Mouse (Mus musculus) MEL (cell line): ENCODE results near the gene Capn8. TPM values are rescaled to one million over a fixed set of nuclear protein-coding genes. Genes with fewer than 3 reads are reported as not detected.

Experiments
- DNase-seq: peaks from one replicate; pipeline ENCODE4 v3.0.0; 2011; ENCODE audit warnings: low read depth, low spot score
- H3K27ac ChIP-seq: 2 replicates; pipeline ENCODE4 v1.5.1; 2012; ENCODE audit warnings: low read depth, mild to moderate bottlenecking, control low read depth, low read length, moderate library complexity; ENCODE audit not compliant: control insufficient read depth
- H3K27me3 ChIP-seq, 2 experiments: fragments of 150-350 bp in 1 of 2; sonication (generic) in 1 of 2; 2 replicates each; pipeline ENCODE4 v1.6.1; 2012; ENCODE audit warnings: low read length in 2 of 2, mild to moderate bottlenecking in 2 of 2, improper control_type of control experiment in 1 of 2, moderate library complexity in 1 of 2; ENCODE audit not compliant: insufficient read depth in 2 of 2, control insufficient read depth in 1 of 2
- H3K36me3 ChIP-seq, 2 experiments: 2 replicates each; pipeline ENCODE4 v1.6.1; 2012 to 2014; ENCODE audit warnings: low read length in 2 of 2, improper control_type of control experiment in 1 of 2, inconsistent platforms in 1 of 2, mild to moderate bottlenecking in 1 of 2; ENCODE audit not compliant: insufficient read depth in 2 of 2, control insufficient read depth in 1 of 2
- H3K4me1 ChIP-seq, 2 experiments: fragments of 150-350 bp in 1 of 2; sonication (generic) in 1 of 2; 2 replicates each; pipeline ENCODE4 v1.6.1; 2012; ENCODE audit warnings: low read length in 2 of 2, improper control_type of control experiment in 1 of 2, mild to moderate bottlenecking in 1 of 2; ENCODE audit not compliant: insufficient read depth in 2 of 2, control insufficient read depth in 1 of 2
- H3K4me3 ChIP-seq, 2 experiments: fragments of 150-350 bp in 1 of 2; sonication (generic) in 1 of 2; 2 replicates each; pipeline ENCODE4 v1.5.1; 2012; ENCODE audit warnings: low read depth in 2 of 2, low read length in 2 of 2, mild to moderate bottlenecking in 2 of 2, moderate library complexity in 2 of 2, control low read depth in 1 of 2, improper control_type of control experiment in 1 of 2; ENCODE audit not compliant: control insufficient read depth in 1 of 2, insufficient read depth in 1 of 2
- H3K79me2 ChIP-seq: 2 replicates; pipeline ENCODE4 v1.6.1; 2012; ENCODE audit warnings: mild to moderate bottlenecking, low read length, moderate library complexity; ENCODE audit not compliant: control insufficient read depth, poor library complexity, insufficient read depth
- H3K9ac ChIP-seq: 2 replicates; pipeline ENCODE4 v1.6.1; 2012; ENCODE audit warnings: low read depth, mild to moderate bottlenecking, control low read depth, low read length, moderate library complexity; ENCODE audit not compliant: control insufficient read depth, poor library complexity, severe bottlenecking
- H3K9me3 ChIP-seq: fragments of 150-350 bp; sonication (generic); replicated peaks from 2 replicates; pipeline ENCODE4 v1.6.1; 2012; ENCODE audit warnings: mild to moderate bottlenecking, low read length, improper control_type of control experiment, moderate library complexity; ENCODE audit not compliant: insufficient read depth
- BHLHE40 ChIP-seq: IDR thresholded peaks from 2 replicates; pipeline ENCODE4 v1.6.1; 2012; ENCODE audit warnings: low read depth, mild to moderate bottlenecking, inconsistent platforms, low read length, improper control_type of control experiment, borderline replicate concordance
- CHD2 ChIP-seq: IDR thresholded peaks from 2 replicates; pipeline ENCODE4 v1.6.1; 2011; ENCODE audit warnings: low read length, improper control_type of control experiment
- CTCF ChIP-seq, 3 experiments: IDR thresholded peaks in 2 of 3; conservative IDR thresholded peaks in 1 of 3; 2 replicates each; pipeline ENCODE4 v1.5.1; 2011 to 2012; ENCODE audit warnings: low read length in 3 of 3, low read depth in 2 of 3, mild to moderate bottlenecking in 2 of 3, improper control_type of control experiment in 1 of 3, inconsistent platforms in 1 of 3, mixed read lengths in 1 of 3, moderate library complexity in 1 of 3; ENCODE audit not compliant: control insufficient read depth in 1 of 3, insufficient read depth in 1 of 3, poor library complexity in 1 of 3, severe bottlenecking in 1 of 3
- E2F4 ChIP-seq: IDR thresholded peaks from 2 replicates; pipeline ENCODE4 v1.6.1; 2011; ENCODE audit warnings: low read depth, low read length, improper control_type of control experiment, borderline replicate concordance
- EP300 ChIP-seq, 2 experiments: IDR thresholded peaks; 2 replicates each; pipeline ENCODE4 v1.6.1; 2011; ENCODE audit warnings: improper control_type of control experiment in 2 of 2, low read length in 2 of 2, low read depth in 1 of 2, mild to moderate bottlenecking in 1 of 2
- GATA1 ChIP-seq: IDR thresholded peaks from 2 replicates; pipeline ENCODE4 v1.6.1; 2011; ENCODE audit warnings: low read depth, low read length, improper control_type of control experiment
- HCFC1 ChIP-seq: IDR thresholded peaks from 2 replicates; pipeline ENCODE4 v1.6.1; 2012; ENCODE audit warnings: low read depth, mild to moderate bottlenecking, inconsistent platforms, low read length, improper control_type of control experiment, moderate library complexity
- JUND ChIP-seq: IDR thresholded peaks from 2 replicates; pipeline ENCODE4 v1.6.1; 2011; ENCODE audit warnings: low read depth, mild to moderate bottlenecking, improper control_type of control experiment, low read length
- KAT2A ChIP-seq: conservative IDR thresholded peaks from 2 replicates; pipeline ENCODE4 v1.6.1; 2012; ENCODE audit warnings: low read depth, low read length, improper control_type of control experiment, inconsistent platforms
- MAX ChIP-seq: IDR thresholded peaks from 2 replicates; pipeline ENCODE4 v1.6.1; 2011; ENCODE audit warnings: low read length, improper control_type of control experiment
- MAZ ChIP-seq: IDR thresholded peaks from 2 replicates; pipeline ENCODE4 v1.6.1; 2012; ENCODE audit warnings: low read depth, mild to moderate bottlenecking, inconsistent platforms, low read length, improper control_type of control experiment
- MYB ChIP-seq: IDR thresholded peaks from 2 replicates; pipeline ENCODE4 v1.6.1; 2011; ENCODE audit warnings: mild to moderate bottlenecking, low read depth, low read length, improper control_type of control experiment
- NELFE ChIP-seq: IDR thresholded peaks from 2 replicates; pipeline ENCODE4 v1.6.1; 2011; ENCODE audit warnings: low read depth, low read length, improper control_type of control experiment
- POLR2A ChIP-seq, 2 experiments: IDR thresholded peaks; 2 replicates each; pipeline ENCODE4 v1.6.1; 2011 to 2012; ENCODE audit warnings: low read length in 2 of 2, mild to moderate bottlenecking in 2 of 2, control low read depth in 1 of 2, improper control_type of control experiment in 1 of 2, low read depth in 1 of 2, moderate library complexity in 1 of 2; ENCODE audit not compliant: control insufficient read depth in 1 of 2, insufficient read depth in 1 of 2, poor library complexity in 1 of 2
- RAD21 ChIP-seq: IDR thresholded peaks from 2 replicates; pipeline ENCODE4 v1.6.1; 2011; ENCODE audit warnings: mild to moderate bottlenecking, low read depth, low read length, improper control_type of control experiment
- RCOR1 ChIP-seq: IDR thresholded peaks from 2 replicates; pipeline ENCODE4 v1.6.1; 2012; ENCODE audit warnings: low read depth, mild to moderate bottlenecking, inconsistent platforms, low read length, improper control_type of control experiment
- SIN3A ChIP-seq: IDR thresholded peaks from 2 replicates; pipeline ENCODE4 v1.6.1; 2012; ENCODE audit warnings: low read length, improper control_type of control experiment, inconsistent platforms
- SMC3 ChIP-seq: IDR thresholded peaks from 2 replicates; pipeline ENCODE4 v1.6.1; 2011; ENCODE audit warnings: low read depth, low read length, improper control_type of control experiment
- TCF12 ChIP-seq: IDR thresholded peaks from 2 replicates; pipeline ENCODE4 v1.6.1; 2014; ENCODE audit warnings: low read depth, mild to moderate bottlenecking, inconsistent platforms, low read length, improper control_type of control experiment, moderate library complexity
- UBTF ChIP-seq: IDR thresholded peaks from 2 replicates; pipeline ENCODE4 v1.6.1; 2012; ENCODE audit warnings: low read depth, mild to moderate bottlenecking, inconsistent platforms, low read length, improper control_type of control experiment, moderate library complexity, borderline replicate concordance; ENCODE audit not compliant: insufficient read depth
- ZNF384 ChIP-seq: IDR thresholded peaks from 2 replicates; pipeline ENCODE4 v1.6.1; 2012; ENCODE audit warnings: low read depth, mild to moderate bottlenecking, inconsistent platforms, low read length, improper control_type of control experiment
- polyA plus RNA-seq, 2 experiments: library from polyadenylated mRNA; stranded (reverse) in 1 of 2; unstranded in 1 of 2; fragments of >175 nt in 1 of 2; fragments of >200 nt in 1 of 2; gene quantifications; 2 replicates each; pipeline versions ENCODE4 v1.2.1 to v1.2.4; 2012; ENCODE audit warnings: low replicate concordance in 2 of 2, low read depth in 1 of 2; ENCODE audit not compliant: insufficient read length in 2 of 2, insufficient read depth in 1 of 2, missing spikeins in 1 of 2
- total RNA-seq: library from RNA; depleted of rRNA; stranded (reverse); fragments of 300-350 nt; gene quantifications from 2 replicates; pipeline ENCODE4 v1.2.3, GENCODE M21; 2012

The Capn8 gene
- total and polyA plus RNA-seq, 3 experiments: not detected

DNA sequence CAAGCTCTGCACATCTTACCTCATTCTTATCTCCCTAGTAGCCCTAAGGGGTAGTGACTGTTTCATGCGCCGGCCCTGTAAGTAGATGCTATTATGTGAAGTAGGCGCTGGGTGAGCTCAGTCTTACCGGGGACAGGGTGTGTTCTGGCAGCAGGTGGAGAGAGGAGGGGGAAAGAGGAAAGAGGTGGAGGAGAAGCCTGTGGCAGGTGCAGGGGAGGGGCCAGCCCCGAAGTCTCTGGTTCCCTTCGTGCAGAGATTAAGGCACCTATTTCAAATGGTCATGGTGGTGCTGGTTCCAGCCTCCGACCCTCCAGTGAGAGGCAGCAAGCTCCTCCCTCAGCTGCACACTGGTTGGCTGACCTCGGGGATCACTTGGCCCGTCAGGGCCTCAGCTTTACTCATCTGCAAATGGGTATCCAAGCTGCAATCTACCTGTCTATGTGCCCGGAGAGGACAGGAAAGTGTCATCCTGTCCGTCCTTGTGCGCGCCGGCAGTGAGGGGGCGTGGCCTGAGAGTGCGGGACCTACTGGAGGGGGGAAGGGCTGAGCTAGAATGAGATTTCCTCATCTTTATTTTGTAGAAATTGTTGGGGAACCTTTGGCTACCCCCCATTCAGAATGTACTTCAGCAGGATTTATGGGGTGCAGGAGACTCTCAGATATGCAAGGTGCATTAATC, 20.5 kb downstream of the Capn8 start:
- no peak for TF ChIP-seq MYB
- TF ChIP-seq TCF12: no peak
- DNase-seq: no peak
- Histone ChIP-seq H3K27me3 (peaks cover 0 to 1% of the 10 kb centered on the region in 2 experiments; a peak in 1 of 4 replicates), H3K36me3 (no peaks in the 10 kb centered on the region), H3K4me1 (no peaks in the 10 kb centered on the region), H3K79me2 (no peaks in the 10 kb centered on the region), H3K9me3 (no peaks in the 10 kb centered on the region), H3K9ac (no peak overlapping the region), H3K4me3 (no peak overlapping the region), H3K27ac (no peak overlapping the region)

- DNase-seq: no peak
- no peak overlapping the region for H3K27ac ChIP-seq
- H3K9ac ChIP-seq: no peak overlapping the region
- H3K36me3 ChIP-seq: no peaks in the 10 kb centered on the region
- H3K27me3 ChIP-seq: peaks cover 0 to under 1% of the 10 kb centered on the region in 2 experiments; a peak in 1 of 4 replicates
- no peak overlapping the region for H3K4me3 ChIP-seq
- H3K4me1 ChIP-seq: no peaks in the 10 kb centered on the region
- H3K9me3 ChIP-seq: no peaks in the 10 kb centered on the region
- no peak for TF ChIP-seq MAX
- TF ChIP-seq SMC3: no peak
- no peak for TF ChIP-seq HCFC1
- no peak for TF ChIP-seq RAD21
- no peak for TF ChIP-seq MAZ
- no peak for TF ChIP-seq CHD2
- TF ChIP-seq EP300 (IDR thresholded peaks at IDR 0.05; ENCODE audit: low read depth in 1 of 2, low read length in 2 of 2): no peak
- no peak for TF ChIP-seq CTCF (IDR thresholded peaks at IDR 0.05 in 2 of 3, conservative IDR thresholded peaks at IDR 0.05 in 1 of 3; ENCODE audit: control insufficient read depth in 1 of 3, insufficient read depth in 1 of 3, low read depth in 2 of 3, low read length in 3 of 3, poor library complexity in 1 of 3, severe bottlenecking in 1 of 3)
- TF ChIP-seq E2F4: no peak
- no peak for TF ChIP-seq SIN3A
- no peak for TF ChIP-seq KAT2A
- TF ChIP-seq RCOR1: no peak
- TF ChIP-seq UBTF: no peak
- no peak for TF ChIP-seq POLR2A (IDR thresholded peaks at IDR 0.05; ENCODE audit: control insufficient read depth in 1 of 2, insufficient read depth in 1 of 2, low read depth in 1 of 2, low read length in 2 of 2, poor library complexity in 1 of 2)
- TF ChIP-seq NELFE: no peak
- no peak for TF ChIP-seq JUND
- TF ChIP-seq ZNF384: no peak
- TF ChIP-seq GATA1: no peak
- TF ChIP-seq BHLHE40: no peak
- H3K79me2 ChIP-seq: no peaks in the 10 kb centered on the region
Observed at GRCm38 (mm10) chr1:182587706-182588105, 22.9 kb downstream of the Capn8 start.
